Mouse (Mus musculus) right cerebral cortex, adult 18-20 months (tissue): ENCODE data around the gene Gm27029.
"Not testable (repeated sequence)": the region's sequence is repeated elsewhere in the genome, so short reads cannot be mapped to it uniquely, and the experiment has no call there.

ENCODE experiments used
- DNase-seq: peaks from one replicate; pipeline ENCODE4 v3.0.0; 2022; ENCODE audit warnings: mixed read lengths

Gene Gm27029

GRCm38 (mm10) chr11:101455627-101456026, 31.0 kb upstream of the Gm27029 start:
- DNase-seq = no peak

- no peak for DNase-seq
Observed at GRCm38 (mm10) chr11:101454702-101455101, 30.1 kb upstream of the Gm27029 start.

- DNase-seq = no peak
Observed at GRCm38 (mm10) chr11:101452093-101452774, 27.6 kb upstream of the Gm27029 start.

- no peak for DNase-seq
Observed at GRCm38 (mm10) chr11:101451536-101451935, 26.9 kb upstream of the Gm27029 start.

GRCm38 (mm10) chr11:101450394-101450793, 25.8 kb upstream of the Gm27029 start:
- no peak for DNase-seq

- not testable (repeated sequence) for DNase-seq
Observed at GRCm38 (mm10) chr11:101449596-101449995, 25.0 kb upstream of the Gm27029 start.

- no peak for DNase-seq
Observed at GRCm38 (mm10) chr11:101448899-101449298, 24.3 kb upstream of the Gm27029 start.

- no peak for DNase-seq
Observed at GRCm38 (mm10) chr11:101448274-101448746, 23.7 kb upstream of the Gm27029 start, which contains the start of gene Ifi35. TSS of gene Ifi35 (plus strand) at chr11:101448407.

GRCm38 (mm10) chr11:101447786-101448185, 23.2 kb upstream of the Gm27029 start:
- no peak for DNase-seq

- not testable (repeated sequence) for DNase-seq
Observed at GRCm38 (mm10) chr11:101446860-101447259, 22.3 kb upstream of the Gm27029 start.

GRCm38 (mm10) chr11:101446319-101446718, 21.7 kb upstream of the Gm27029 start:
- no peak for DNase-seq

- no peak for DNase-seq
Observed at GRCm38 (mm10) chr11:101442760-101443159, 18.2 kb upstream of the Gm27029 start.

GRCm38 (mm10) chr11:101442127-101442693, 17.6 kb upstream of the Gm27029 start, which contains the start of gene Rpl27:
TSS of gene Rpl27 (plus strand) at chr11:101442298.
- peak; percentile 99 for DNase-seq

GRCm38 (mm10) chr11:101441450-101442126, 17.0 kb upstream of the Gm27029 start:
- DNase-seq = not testable (repeated sequence)

GRCm38 (mm10) chr11:101438006-101438405, 13.4 kb upstream of the Gm27029 start:
- not testable (repeated sequence) for DNase-seq

GRCm38 (mm10) chr11:101436916-101437315, 12.3 kb upstream of the Gm27029 start:
- DNase-seq = no peak

GRCm38 (mm10) chr11:101435831-101436230, 11.2 kb upstream of the Gm27029 start:
- DNase-seq = no peak

GRCm38 (mm10) chr11:101433396-101433795, 8.8 kb upstream of the Gm27029 start:
- no peak for DNase-seq

GRCm38 (mm10) chr11:101431327-101431726, 6.7 kb upstream of the Gm27029 start:
- no peak for DNase-seq

GRCm38 (mm10) chr11:101426165-101426564, 1.6 kb upstream of the Gm27029 start:
- no peak for DNase-seq

- DNase-seq = peak; percentile 98
Observed at GRCm38 (mm10) chr11:101424925-101425813, 573 bp upstream of the Gm27029 start, which contains the start of the genes Rundc1 and Ptges3l. TSS of gene Rundc1 (plus strand) at chr11:101425085. TSS of gene Ptges3l (minus strand) at chr11:101425333.

- no peak for DNase-seq
Observed at GRCm38 (mm10) chr11:101420148-101420547, 4.4 kb downstream of the Gm27029 start.
